Mouse (Mus musculus): ENCODE results near the gene Ecpas. TPM values are rescaled to one million over a fixed set of nuclear protein-coding genes. Genes with fewer than 3 reads are reported as not detected.

Gene Ecpas
- polyA plus RNA-seq, 1 experiment from 2014 or later, result 23.9 TPM

- no peaks in the 10 kb centered on the region for H3K9me3 ChIP-seq
- no peak overlapping the region for H3K4me3 ChIP-seq
- H3K36me3 ChIP-seq, result no peaks in the 10 kb centered on the region
- no peak for DNase-seq (ENCODE audit: low spot score)
- peaks cover 5% of the 10 kb centered on the region; the same call in 1 of the 2 replicates for H3K4me1 ChIP-seq (replicated peaks)
- H3K27ac ChIP-seq, result no peak overlapping the region
- H3K27me3 ChIP-seq (ENCODE audit: insufficient read depth, poor library complexity, severe bottlenecking), result no peaks in the 10 kb centered on the region
- WGBS, result 86% methylated on average over 6 of the region's 6 CpGs
Measured at GRCm38 (mm10) chr4:58932541-58932940, 20.0 kb upstream of the Ecpas start.

- H3K4me1 ChIP-seq (replicated peaks), result no peaks in the 10 kb centered on the region
- no peak for DNase-seq (ENCODE audit: low spot score)
- no peaks in the 10 kb centered on the region for H3K36me3 ChIP-seq
- H3K9me3 ChIP-seq, result peaks cover 5% of the 10 kb centered on the region; the same call in 1 of the 2 replicates
- H3K27me3 ChIP-seq (ENCODE audit: insufficient read depth, poor library complexity, severe bottlenecking), result no peaks in the 10 kb centered on the region
- no peak overlapping the region for H3K4me3 ChIP-seq
- H3K27ac ChIP-seq, result no peak overlapping the region
- WGBS, result 64% methylated on average over 3 of the region's 3 CpGs
Measured at GRCm38 (mm10) chr4:58927661-58928060, 15.1 kb upstream of the Ecpas start.

GRCm38 (mm10) chr4:58926120-58926519 lies 13.6 kb upstream of the Ecpas start:
- no peak overlapping the region for H3K4me3 ChIP-seq
- H3K27me3 ChIP-seq (ENCODE audit: insufficient read depth, poor library complexity, severe bottlenecking), result no peaks in the 10 kb centered on the region
- WGBS, result 46% methylated on average over 2 of the region's 2 CpGs
- H3K27ac ChIP-seq, result no peak overlapping the region
- no peaks in the 10 kb centered on the region for H3K36me3 ChIP-seq
- H3K4me1 ChIP-seq (replicated peaks), result no peaks in the 10 kb centered on the region
- DNase-seq (ENCODE audit: low spot score), result no peak
- H3K9me3 ChIP-seq, result peaks cover 5% of the 10 kb centered on the region; the same call in 1 of the 2 replicates

GRCm38 (mm10) chr4:58925664-58926063 lies 13.1 kb upstream of the Ecpas start:
- 55% methylated on average over 5 of the region's 5 CpGs for whole genome bisulfite sequencing
- H3K4me1 ChIP-seq (replicated peaks), result no peaks in the 10 kb centered on the region
- H3K4me3 ChIP-seq, result no peak overlapping the region
- no peak overlapping the region for H3K27ac ChIP-seq
- peaks cover 5% of the 10 kb centered on the region; the same call in 1 of the 2 replicates for H3K9me3 ChIP-seq
- no peaks in the 10 kb centered on the region for H3K27me3 ChIP-seq (ENCODE audit: insufficient read depth, poor library complexity, severe bottlenecking)
- DNase-seq (ENCODE audit: low spot score), result no peak
- no peaks in the 10 kb centered on the region for H3K36me3 ChIP-seq

- 72% methylated on average over 2 of the region's 2 CpGs for WGBS
- H3K27ac ChIP-seq, result no peak overlapping the region
- no peaks in the 10 kb centered on the region for H3K4me1 ChIP-seq (replicated peaks)
- no peaks in the 10 kb centered on the region for H3K36me3 ChIP-seq
- no peak for DNase-seq (ENCODE audit: low spot score)
- no peak overlapping the region for H3K4me3 ChIP-seq
- peaks cover 5% of the 10 kb centered on the region; the same call in 1 of the 2 replicates for H3K9me3 ChIP-seq
- no peaks in the 10 kb centered on the region for H3K27me3 ChIP-seq (ENCODE audit: insufficient read depth, poor library complexity, severe bottlenecking)
Measured at GRCm38 (mm10) chr4:58923933-58924332, 11.4 kb upstream of the Ecpas start.

GRCm38 (mm10) chr4:58915081-58915826 lies 2.7 kb upstream of the Ecpas start:
- Histone ChIP-seq H3K27ac (no peak overlapping the region), H3K36me3 (no peaks in the 10 kb centered on the region), H3K9me3 (no peaks in the 10 kb centered on the region), H3K4me3 (no peak overlapping the region), H3K27me3 (ENCODE audit: insufficient read depth, poor library complexity, severe bottlenecking) (no peaks in the 10 kb centered on the region), H3K4me1 (replicated peaks) (peaks cover 18% of the 10 kb centered on the region)
- DNase-seq (ENCODE audit: low spot score), result no peak
- 76% methylated on average over 8 of the region's 8 CpGs for WGBS

- no peaks in the 10 kb centered on the region for H3K27me3 ChIP-seq (ENCODE audit: insufficient read depth, poor library complexity, severe bottlenecking)
- 41% methylated on average over 3 of the region's 3 CpGs for WGBS
- no peaks in the 10 kb centered on the region for H3K9me3 ChIP-seq
- H3K36me3 ChIP-seq, result no peaks in the 10 kb centered on the region
- no peak for DNase-seq (ENCODE audit: low spot score)
- H3K4me1 ChIP-seq (replicated peaks), result peaks cover 20% of the 10 kb centered on the region
- no peak overlapping the region for H3K27ac ChIP-seq
- H3K4me3 ChIP-seq, result peak overlapping the region; percentile 89; the same call in 1 of the 2 replicates
Measured at GRCm38 (mm10) chr4:58913336-58914026, 932 bp upstream of the Ecpas start.

GRCm38 (mm10) chr4:58911831-58912628 lies 519 bp downstream of the Ecpas start:
- peak overlapping the region; percentile 89 for H3K4me3 ChIP-seq
- no peaks in the 10 kb centered on the region for H3K9me3 ChIP-seq
- under 1% methylated on average over 126 of the region's 126 CpGs for WGBS
- DNase-seq (ENCODE audit: low spot score), result no peak
- H3K27ac ChIP-seq, result peak overlapping the region; percentile 99
- H3K36me3 ChIP-seq, result no peaks in the 10 kb centered on the region
- no peaks in the 10 kb centered on the region for H3K27me3 ChIP-seq (ENCODE audit: insufficient read depth, poor library complexity, severe bottlenecking)
- H3K4me1 ChIP-seq (replicated peaks), result peaks cover 20% of the 10 kb centered on the region

- peak; percentile 75 for DNase-seq (ENCODE audit: low spot score)
- Histone ChIP-seq H3K4me1 (replicated peaks) (peaks cover 20% of the 10 kb centered on the region), H3K9me3 (no peaks in the 10 kb centered on the region), H3K4me3 (peak overlapping the region; percentile 89), H3K27ac (peak overlapping the region; percentile 99), H3K27me3 (ENCODE audit: insufficient read depth, poor library complexity, severe bottlenecking) (no peaks in the 10 kb centered on the region), H3K36me3 (no peaks in the 10 kb centered on the region)
- under 1% methylated on average over 56 of the region's 56 CpGs for WGBS
Measured at GRCm38 (mm10) chr4:58911069-58911830, 1.3 kb downstream of the Ecpas start.

- 36% methylated on average over 16 of the region's 16 CpGs for WGBS
- no peak for DNase-seq (ENCODE audit: low spot score)
- peak overlapping the region; percentile 89 for H3K4me3 ChIP-seq
- H3K36me3 ChIP-seq, result no peaks in the 10 kb centered on the region
- H3K9me3 ChIP-seq, result no peaks in the 10 kb centered on the region
- no peak overlapping the region; the same call in 1 of the 2 replicates for H3K27ac ChIP-seq
- peaks cover 20% of the 10 kb centered on the region for H3K4me1 ChIP-seq (replicated peaks)
- H3K27me3 ChIP-seq (ENCODE audit: insufficient read depth, poor library complexity, severe bottlenecking), result no peaks in the 10 kb centered on the region
Measured at GRCm38 (mm10) chr4:58910175-58911068, 2.1 kb downstream of the Ecpas start.

- no peak for DNase-seq (ENCODE audit: low spot score)
- no peaks in the 10 kb centered on the region for H3K36me3 ChIP-seq
- H3K27ac ChIP-seq, result no peak overlapping the region
- H3K27me3 ChIP-seq (ENCODE audit: insufficient read depth, poor library complexity, severe bottlenecking), result no peaks in the 10 kb centered on the region
- WGBS, result 97% methylated on average over 1 of the region's 1 CpGs
- H3K4me1 ChIP-seq (replicated peaks), result peaks cover 12% of the 10 kb centered on the region
- no peak overlapping the region for H3K4me3 ChIP-seq
- H3K9me3 ChIP-seq, result no peaks in the 10 kb centered on the region
Measured at GRCm38 (mm10) chr4:58907453-58907852, 5.1 kb downstream of the Ecpas start.

Data from hindbrain, embryonic 10.5 days (tissue).